Mouse (Mus musculus) lung, postnatal 36 days (tissue): ENCODE data around the gene Mmd.
A peak's percentile ranks its signal among the peaks of the same experiment; 100 is the strongest.
"Not testable (repeated sequence)": the region's sequence is repeated elsewhere in the genome, so short reads cannot be mapped to it uniquely, and the experiment has no call there.

Source experiments
- DNase-seq: peaks from one replicate; pipeline ENCODE4 v3.0.0; 2022; ENCODE audit warnings: mixed read lengths

Gene Mmd

DNA sequence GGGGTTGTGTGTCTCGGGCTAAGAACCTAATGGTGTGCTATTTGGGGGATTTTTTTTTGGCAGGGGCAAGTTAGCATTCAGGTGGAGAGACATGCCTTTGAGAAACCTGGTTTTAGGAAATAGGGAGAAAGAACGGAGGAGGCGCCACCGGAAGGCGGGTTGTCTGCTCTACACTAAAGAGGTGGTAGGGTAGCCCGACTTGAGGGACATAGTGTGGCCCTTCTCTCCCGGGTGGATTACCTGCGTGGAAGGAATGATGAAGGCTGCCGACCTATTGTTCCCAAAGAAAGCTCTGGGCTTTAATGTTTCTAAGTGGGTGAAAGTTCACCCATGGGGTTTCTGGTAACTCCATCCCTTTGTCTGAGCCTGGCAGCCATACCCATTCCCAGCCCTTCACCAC lies 933 bp downstream of the Mmd start:
- DNase-seq: peak; percentile 31

DNA sequence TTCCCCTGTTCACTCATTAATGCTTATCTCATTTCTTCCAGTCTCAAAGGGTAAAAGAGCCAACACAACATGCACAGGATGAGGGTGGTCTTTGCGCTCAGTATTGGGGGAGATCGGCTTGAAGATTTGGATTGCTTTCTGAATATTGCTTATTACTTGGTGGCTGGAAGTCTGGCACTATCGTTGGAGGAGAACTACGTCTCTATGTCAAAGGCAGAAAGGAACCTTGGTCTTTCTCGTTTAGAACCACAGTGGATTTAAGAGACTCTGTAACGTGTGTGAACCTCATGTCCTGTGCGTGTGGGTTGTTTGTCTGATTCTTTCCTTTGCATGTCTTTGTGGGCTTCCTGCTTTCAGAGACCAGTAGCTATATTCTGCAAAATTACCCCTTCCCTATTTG lies 1.5 kb downstream of the Mmd start:
- no peak for DNase-seq

DNA sequence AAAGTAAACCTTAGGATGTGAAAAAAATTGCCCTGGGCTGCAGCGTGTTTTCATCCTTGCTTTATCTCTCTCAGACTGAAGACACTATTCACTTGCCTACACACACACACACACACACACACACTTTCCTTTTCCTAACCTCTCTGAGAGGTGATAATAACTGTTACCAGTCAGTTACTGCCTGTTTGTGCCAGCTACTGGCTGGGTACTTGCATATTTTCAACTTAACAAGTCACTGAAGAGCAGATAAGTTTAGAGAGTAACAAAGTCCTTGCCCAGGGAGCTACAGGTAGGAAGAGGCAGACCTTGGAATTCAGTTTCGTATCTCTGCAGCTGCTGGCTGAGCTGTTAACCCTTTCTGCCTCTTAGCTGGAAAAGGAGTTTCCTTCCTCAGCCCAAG lies 2.7 kb downstream of the Mmd start:
- no peak for DNase-seq

DNA sequence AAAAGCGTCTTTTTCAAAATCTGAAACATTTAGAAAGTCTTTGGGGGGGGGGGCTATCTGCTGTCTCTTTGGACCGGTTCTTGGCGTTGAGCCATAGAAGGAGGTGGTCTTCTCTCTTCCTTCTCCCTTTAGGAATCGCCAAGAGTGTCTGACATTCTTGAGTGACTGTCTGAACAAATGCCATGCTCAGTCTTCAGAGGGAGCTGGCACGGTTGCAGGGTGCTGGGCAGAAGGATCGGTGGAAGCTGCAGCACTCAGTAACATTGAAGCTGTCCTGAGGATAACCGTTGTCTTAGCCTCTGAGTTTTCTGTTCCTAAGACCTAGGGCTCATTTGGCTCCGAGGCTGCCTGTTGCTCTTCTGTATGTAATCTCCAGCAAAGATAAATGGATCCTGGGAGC lies 3.1 kb downstream of the Mmd start:
- no peak for DNase-seq

DNA sequence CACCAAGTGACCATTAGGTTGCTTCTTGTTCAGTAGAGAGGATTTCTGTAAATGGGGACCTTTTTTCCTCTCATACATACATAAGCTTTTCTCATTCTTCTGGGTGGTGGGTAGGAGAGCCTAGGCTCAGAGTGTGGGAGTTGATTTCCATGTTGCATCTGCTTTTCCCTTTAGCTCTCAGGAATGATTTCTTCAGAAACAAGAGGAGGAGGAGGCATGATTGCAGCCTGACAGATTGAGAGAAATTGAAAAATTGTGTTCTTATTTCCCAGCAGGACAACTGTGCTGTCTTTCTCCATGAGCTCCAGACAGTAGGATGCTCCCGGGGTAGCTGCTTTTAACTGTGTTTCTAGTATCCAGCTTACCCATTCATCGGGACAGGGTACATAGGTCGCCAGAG lies 5.3 kb downstream of the Mmd start:
- no peak for DNase-seq

DNA sequence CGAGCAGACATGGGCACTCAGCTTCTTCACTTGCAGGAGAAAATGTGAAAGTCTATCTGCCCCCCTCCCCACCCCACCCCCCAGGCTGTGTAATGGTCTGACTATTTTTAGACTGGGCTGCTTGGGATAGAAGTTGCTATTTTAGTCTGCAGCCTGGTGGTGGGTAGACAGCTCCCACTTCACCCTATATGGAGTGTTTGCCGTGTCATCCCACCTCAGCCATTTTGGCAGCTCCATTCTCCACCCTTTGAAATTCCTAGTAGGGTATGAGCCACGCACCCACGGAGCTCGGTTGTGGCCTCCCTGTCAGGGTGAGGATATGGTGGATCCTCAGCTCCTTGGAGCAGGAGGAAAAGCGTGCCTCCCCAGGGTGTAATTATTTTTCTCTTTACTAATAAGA lies 6.4 kb downstream of the Mmd start:
- no peak for DNase-seq

DNA sequence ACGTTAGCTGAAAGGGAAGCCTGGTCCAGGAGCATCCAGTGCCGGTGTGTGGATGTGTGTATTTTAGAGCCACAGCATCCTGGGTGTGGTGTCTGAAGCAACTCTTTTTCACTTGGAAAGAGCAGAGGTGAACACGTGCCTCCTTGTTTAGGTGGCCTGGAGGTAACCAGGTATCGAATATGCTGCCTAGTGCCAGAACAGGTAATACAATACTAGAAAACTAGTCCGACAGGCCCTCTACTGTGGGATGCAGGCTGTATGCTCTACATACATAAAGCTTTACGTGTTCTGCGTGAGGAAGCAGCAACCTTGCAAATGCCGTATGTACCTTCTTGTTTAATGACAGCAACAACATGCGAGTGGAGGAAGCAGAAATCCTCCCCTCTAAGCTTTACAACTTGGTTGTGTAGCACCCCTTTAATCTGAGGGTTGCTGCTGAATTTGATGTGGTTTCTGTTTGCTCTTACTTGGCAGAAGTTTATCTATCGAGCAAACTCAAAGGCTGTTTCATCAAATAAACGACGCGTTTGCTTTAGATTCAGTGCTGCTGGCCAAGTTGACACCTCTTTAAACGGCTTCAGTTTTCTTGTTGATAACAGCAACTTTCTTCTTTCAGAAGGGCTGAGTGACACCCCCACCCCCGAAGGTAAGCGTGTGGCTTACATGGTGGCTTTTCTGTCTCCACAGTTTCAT lies 7.7 kb downstream of the Mmd start:
- no peak for DNase-seq

DNA sequence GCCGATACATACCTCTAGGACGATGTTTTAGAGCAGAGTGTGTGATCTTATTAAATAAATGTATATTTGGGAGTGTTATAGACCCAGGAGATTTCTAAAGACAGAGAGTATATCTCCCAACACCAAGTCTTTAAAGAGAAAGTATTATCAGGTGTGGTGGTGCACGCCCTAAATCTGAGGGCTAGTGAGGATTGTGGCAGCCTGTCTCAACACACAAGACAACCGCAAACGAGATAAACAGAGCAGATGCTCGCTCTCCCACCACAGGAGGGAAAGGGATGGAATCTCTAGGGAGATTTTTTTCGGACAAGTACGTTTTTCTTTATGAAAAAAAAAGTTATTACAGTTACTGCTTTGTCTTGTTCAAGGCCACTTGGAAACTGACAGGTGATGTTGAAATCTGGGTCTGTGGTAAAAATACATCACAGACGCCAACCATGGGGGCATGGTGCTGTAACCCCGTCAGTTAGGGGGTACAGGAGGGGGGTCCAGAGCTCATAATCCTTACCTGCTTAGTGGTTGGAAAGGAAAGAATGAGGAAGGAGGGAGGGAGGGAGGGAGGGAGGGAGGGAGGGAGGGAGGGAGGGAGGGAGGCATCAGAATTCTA lies 9.2 kb downstream of the Mmd start:
- no peak for DNase-seq

DNA sequence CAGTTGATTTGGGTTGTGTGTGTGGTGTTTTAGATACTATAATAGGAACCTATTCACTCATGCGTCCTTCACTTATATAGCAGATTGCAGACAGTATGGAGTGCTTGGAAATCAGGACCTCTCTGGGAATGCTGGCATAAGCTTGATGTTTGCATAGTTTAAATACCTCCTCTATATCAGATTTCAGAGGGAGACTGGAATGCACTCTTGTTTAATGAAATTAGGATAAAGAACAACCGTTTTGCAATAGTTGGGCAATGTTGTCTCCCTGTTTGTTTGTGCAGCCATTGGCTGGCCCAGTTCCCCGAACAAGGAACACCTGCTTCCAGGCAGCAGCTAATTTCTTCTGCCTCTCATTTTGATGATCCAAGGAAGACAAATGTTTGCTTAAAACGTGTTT lies 9.8 kb downstream of the Mmd start:
- DNase-seq: peak; percentile 84

DNA sequence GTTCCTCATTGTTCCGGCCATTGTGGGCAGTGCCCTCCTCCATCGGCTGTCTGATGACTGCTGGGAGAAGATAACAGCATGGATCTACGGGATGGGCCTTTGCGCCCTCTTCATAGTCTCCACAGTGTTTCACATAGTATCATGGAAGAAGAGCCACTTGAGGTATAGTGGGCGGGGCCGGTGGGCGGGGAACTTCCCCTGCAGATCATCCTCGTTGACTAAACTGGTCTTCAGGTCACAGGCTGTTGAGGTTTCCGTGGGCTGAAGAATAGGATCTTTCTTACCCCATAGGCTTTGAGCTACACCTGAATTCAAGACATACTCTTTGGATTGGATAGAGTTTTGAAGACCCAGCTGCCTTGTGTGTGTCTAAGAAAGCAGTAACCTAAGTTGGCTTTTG lies 10.6 kb downstream of the Mmd start:
- peak; percentile 30 for DNase-seq

DNA sequence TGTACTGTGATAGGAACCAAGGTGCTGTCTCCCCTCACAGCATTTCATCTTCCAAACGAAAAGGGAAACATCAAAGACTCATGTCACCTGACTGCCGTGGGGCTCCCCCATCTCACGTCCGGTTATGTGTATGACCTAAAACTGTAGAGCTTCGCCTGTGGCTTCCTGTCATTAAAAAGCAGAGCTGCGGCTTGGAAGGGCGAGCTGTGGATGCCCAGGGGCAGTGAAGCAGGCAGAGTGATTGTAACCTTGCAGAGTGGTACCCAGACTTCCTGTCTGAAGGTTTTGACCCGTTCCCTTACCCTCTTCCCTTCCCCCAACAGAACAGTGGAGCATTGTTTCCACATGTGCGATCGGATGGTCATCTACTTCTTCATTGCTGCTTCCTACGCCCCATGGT lies 14.9 kb downstream of the Mmd start:
- no peak for DNase-seq

DNA sequence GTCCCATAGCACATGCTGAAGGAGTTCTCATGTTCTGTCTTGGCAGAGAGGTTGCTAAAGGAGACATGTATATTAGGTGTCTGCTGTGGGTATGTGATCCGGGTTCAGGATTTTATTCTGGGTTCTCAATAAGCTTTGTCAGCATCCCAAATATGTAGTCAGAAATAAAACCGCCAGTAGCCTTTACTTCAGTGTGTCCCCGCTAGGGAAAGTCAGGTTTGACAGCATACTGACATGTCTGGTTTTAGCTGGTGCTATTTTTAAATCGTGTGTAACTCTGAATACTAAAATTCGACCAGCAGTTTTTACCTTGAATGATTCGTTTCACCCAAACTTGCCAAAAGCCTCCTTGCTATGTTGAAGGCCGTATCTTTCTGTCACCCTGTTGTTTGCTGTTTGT lies 16.3 kb downstream of the Mmd start:
- no peak for DNase-seq

DNA sequence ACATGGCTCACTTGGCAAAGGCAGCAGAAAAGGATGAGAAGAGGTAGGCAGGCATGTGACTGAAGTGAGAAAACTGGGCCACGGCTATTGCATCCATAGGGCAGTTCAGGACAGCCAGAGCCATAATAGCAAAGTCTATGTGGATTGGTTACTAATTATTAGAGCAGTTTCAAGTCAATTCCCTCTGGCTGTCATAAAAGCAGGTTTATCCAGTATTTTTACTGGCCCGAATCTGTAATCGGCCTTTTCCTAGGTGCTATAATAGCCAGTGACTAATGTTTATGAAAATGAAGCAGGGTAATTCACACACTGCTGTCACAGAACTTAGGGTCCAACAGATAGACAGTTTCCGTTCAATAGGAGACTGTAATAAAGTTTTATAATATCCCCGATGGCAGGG lies 19.7 kb downstream of the Mmd start:
- DNase-seq: no peak

DNA sequence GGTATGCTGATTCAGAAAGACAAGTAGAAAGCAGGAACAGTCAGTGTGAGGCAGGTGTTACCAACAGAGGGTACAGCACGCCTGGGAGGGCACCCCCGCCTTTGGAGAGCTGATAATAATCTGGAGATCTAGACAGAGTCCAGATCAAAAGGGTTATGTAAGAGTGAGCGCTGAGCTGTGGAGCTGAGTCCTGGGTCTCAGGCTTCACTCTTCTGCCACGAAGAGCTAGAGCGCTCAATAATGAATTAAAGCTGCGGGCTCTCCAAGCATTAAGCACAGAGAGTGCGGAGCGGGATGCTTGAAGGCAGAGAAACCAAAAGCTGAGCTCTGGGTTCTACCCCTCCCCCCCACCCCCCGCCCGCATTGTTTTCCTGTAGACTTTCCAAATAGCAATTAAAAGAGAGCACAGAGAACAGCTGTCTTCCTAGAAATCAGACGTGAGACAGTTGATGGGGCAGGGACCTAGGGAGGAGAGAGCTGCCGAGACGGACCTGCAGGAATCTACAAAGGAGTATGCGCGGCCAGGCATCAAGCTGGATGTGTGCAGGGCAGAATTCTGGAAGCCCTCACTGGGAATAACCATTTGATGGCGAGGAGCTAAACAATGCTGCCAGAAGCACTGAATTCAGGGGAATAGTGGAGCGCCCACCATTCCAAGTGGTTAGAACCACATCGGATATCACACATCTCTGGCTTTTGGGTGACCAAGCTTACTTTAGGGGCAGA lies 20.3 kb downstream of the Mmd start:
- no peak for DNase-seq

DNA sequence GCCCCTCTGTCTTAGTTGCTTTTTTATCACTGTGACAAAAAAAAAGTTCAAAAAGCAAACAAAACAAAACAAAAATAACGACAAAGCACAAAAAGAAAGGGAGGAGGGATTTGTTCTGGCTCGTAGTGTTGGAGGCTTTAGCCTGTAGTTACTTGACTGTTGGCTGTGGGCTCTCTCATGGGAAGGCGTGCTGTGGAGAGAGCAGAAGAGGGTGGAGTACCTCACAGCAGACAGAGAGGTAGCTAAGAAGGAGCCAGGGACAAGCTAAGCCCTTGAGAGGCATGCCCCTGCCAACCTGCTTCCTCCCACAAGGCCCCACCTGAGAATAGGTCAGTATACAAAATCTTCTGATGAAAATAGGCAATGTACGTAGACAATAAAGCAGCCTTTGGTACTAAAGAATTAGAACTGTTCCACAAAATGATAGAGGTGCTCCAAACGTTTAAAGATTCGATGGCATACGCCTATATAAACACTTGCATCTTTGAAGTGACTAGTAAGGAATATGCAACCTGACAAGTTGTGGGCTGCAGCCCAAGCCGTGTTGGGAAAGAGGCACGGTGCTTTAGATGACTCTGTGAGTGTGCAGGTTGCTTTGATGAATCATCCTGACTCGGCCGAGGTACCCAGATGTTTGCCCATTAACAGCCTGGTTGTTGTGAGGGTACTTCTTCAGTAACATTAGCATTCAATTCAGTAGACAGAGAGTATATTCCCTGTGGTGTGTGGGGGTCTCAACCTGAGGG lies 21.0 kb downstream of the Mmd start:
- no peak for DNase-seq

DNA sequence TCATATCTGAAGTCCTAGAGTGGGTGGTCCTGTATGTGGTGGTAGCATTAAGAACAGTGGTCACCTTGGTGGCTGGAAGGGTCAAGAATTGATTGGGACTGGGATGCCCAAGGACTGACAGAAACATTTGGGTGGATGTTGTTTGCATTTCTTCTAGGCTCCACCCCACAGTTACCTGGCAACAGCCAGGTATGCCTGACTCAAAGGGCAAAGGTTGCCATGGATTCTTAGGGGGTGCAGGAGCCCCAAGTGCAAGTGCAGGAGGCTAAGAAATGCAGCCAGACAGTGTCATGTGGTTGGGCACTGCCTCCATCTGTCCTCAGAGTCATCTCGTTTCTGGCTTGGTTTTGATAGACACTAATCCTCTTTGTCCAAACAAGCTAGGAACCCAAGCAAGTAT lies 24.9 kb downstream of the Mmd start:
- no peak for DNase-seq

DNA sequence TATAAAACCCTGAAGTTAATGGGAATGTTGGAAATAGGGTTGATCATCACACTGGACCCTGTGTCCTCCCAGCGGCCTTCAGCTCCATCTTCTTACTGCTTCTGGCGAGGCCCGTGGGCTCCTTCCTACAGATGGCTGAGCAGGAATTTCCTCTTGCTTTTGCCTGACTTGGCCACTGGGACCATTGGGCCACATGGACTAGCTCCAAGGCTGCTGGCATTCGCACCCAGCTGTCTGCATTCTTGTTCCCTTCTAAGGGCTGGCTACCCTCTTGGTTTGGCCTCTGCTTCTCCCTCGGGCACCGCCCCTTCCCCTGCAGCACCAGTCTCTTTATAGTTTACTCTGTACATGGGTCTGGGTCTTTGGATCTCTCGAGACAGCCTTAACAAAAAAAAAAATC lies 26.4 kb downstream of the Mmd start:
- DNase-seq: no peak

DNA sequence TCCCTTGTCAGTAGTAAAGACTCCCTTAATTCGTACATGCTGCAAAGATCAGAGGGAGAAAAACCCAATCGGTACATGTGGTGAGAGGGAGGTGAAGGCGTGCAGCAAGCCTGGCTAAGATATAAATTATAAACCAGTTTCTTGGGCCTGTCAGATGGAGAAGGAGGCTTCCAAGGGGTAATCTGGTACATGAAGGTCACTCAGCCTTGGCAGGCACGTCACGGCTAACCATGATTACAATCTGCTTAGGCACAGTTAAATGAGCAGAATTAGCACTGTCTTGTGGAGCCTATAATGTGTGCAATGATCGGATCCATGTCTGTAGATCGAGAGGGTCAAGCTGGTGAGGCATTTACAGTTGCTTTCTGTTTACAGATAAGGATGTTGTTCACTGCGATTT lies 26.9 kb downstream of the Mmd start:
- DNase-seq: no peak

DNA sequence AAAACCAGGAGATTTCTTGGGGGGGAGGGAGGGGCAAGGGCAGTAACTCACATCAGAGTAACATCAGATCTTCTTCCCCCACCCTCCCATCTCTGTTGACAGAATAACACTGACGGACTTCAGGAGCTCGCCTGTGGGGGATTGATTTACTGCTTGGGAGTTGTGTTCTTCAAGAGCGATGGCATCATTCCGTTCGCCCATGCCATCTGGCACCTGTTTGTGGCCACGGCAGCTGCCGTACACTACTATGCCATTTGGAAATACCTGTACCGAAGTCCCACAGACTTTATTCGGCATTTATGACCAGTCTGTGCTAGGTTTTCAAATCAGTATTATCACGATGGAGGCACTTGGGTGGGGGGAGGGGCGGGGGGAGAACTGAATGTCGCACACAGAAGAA lies 27.3 kb downstream of the Mmd start:
- DNase-seq: no peak

DNA sequence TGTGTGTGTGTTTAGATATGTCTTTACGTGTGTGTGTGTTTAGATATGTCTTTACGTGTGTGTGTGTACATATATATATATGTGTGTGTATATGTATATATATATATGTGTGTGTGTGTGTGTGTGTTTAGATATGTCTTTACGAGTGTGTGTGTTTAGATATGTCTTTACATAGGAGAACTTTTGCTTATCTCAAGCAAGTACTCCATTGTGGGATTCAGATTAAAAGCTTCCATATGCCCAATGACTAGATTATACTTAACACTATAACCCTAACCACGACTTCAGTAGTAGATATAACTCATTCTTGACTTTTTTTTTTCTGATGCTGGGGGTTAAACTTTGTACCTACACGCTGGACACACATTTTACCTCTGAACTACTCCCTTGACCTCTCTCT lies 30.8 kb downstream of the Mmd start:
- DNase-seq: no peak

DNA sequence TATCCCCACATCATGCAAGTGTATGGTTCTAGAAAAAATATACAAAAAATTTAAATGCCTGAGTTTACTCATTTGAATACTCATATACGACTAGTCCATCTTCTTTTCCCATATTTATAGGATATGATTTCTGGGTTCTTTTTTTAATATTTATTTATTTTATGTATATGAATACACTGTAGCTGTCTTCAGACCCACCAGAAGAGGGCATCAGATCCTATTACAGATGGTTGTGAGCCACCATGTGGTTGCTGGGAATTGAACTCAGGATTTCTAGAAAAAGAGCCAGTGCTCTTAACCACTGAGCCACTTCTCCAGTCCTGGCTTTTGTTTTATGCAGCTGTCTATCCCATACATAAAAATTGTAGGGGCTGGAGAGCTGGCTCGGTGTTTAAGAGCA lies 32.7 kb downstream of the Mmd start:
- not testable (repeated sequence) for DNase-seq

DNA sequence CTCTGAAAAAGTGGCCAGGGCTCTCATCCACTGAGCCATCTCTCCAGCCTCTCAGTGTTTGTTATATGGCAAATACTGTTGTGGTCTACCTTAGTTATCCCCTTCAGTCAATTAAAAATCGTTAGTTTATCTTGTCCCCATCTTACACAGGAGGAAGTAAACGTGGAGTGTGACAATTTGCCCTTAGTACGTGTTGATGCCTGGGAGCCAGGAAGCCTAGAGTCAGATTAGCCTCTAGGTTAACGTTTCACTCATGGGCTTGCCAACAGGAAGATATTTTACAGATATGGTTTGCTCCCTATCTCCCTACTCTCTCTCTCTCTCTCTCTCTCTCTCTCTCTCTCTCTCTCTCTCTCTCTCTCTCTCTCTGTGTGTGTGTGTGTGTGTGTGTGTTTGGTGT lies 33.9 kb downstream of the Mmd start:
- DNase-seq: no peak

DNA sequence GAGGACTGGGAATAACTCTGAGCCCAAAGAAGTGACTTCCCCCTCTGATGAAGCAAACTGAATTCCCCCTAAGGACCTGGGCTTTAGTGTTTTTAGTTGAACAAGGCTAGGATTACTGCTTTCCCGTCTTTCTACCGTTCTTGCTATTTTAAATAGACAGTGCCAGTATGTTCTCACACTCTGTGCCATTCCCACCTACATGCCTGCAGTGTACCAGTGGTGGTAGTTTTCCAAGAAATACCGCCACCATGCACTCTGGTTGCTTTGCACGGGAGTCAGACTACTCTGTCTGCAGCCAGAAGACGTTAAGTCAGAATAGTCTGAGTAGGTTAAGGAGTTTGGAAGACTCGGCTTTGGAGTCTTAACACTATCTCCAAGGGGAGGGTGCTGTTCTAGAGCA lies 34.3 kb downstream of the Mmd start:
- no peak for DNase-seq

DNA sequence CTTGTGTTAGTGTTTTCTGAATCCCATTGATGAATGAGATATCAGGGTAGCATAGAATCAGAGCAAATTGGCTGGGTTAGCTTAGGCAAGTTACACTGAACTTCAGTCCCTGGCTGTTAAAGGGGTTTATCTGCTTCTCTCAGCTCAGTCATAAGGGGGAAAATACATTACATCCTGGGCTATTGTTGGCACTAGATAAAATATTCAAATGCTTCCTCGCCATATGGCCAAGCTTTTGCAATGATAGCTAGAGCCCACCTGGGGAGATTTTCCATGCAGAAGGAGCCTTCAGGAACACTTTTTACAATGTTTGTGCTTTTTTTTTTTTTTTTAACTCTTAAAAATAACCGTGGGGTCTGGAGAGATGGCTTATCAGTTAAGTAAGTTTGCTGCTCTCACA lies 34.8 kb downstream of the Mmd start:
- DNase-seq: no peak
